Mouse (Mus musculus) adrenal gland, postnatal 36 days (tissue): ENCODE measurements around the gene Pla2g16. TPM values are rescaled to one million over a fixed set of nuclear protein-coding genes. Genes with fewer than 3 reads are reported as not detected.

Experiments
- DNase-seq, 2 experiments: peaks; one replicate each; pipeline ENCODE4 v3.0.0; 2021; ENCODE audit warnings: mixed read lengths in 1 of 2
- long read RNA-seq, 2 experiments: library from polyadenylated mRNA; stranded (forward); transcript quantifications; one replicate each; pipeline ENCODE4 v2.0.0; 2021; ENCODE audit warnings: borderline sequencing depth in 2 of 2
- total RNA-seq, 2 experiments: library from RNA; stranded (reverse); gene quantifications; 2 replicates each; pipeline ENCODE4 v1.2.3; 2021

Pla2g16 gene
- total RNA-seq, result 10 to 100 TPM; 54.2 to 78.7 TPM
- long read RNA-seq, experiment 1, transcript Pla2g16-203 (5 exons, 1,901 nt), result minor isoform, 8 of 38 reads
- long read RNA-seq, experiment 1, transcript Pla2g16-201 (5 exons, 3,523 nt), result major isoform, 26 of 38 reads
- long read RNA-seq, experiment 1, partial matches to known transcripts, result 3 of 38 reads
- long read RNA-seq, experiment 1, other reads (novel, unspliced or antisense), result 1 of 38 reads
- long read RNA-seq, experiment 2, transcript Pla2g16-201 (5 exons, 3,523 nt), result major isoform, 12 of 16 reads
- long read RNA-seq, experiment 2, partial matches to known transcripts, result 3 of 16 reads
- long read RNA-seq, experiment 2, other reads (novel, unspliced or antisense), result 0 of 16 reads

DNA sequence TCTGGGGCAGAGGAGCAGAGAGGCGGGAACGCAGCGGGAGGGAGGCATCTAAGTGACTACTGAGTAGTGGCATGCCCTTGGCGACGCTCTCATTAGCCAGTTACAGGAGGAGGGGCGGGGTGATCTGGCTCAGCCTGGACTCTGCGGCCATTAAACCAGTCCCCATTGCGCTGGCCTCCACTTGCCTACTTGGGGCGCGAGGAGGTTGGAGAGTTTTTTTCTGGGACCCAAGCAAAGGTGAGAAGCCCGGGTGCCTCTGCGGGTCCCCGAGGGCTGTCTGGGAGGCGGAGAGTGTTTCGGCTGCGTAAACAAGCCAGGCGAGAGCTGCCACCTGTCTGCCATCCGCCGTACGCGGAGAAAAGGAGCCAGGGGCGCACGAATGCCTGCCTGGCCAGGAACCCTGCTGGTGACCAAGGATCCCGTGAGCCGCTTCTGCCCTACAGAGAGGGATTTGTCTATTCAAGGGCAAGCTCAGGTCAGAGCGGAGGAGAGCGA lies at the start of gene Pla2g16:
Pla2g16 (plus strand) TSS at position 132 of the 495 bp plus-strand sequence.
- DNase-seq, result peak; percentile 89

DNA sequence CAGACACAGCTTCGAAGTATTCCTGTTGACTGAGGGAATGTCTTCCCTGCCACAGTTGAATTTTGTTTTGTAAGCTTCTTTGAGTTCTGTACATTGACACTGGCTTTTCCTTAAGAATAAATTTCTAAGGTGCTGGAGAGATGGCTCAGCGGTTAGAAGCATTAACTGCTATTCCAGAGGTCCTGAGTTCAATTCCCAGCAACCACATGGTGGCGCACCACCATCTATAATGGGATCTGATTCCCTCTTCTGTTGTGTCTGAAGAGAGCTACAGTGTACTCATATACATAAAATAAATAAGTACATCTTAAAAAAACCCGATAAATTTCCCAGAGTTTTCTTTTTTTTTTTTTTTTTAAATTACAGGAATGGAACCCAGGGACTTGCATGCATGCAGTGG lies 49.2 kb upstream of the Pla2g16 start:
- DNase-seq, result no peak

DNA sequence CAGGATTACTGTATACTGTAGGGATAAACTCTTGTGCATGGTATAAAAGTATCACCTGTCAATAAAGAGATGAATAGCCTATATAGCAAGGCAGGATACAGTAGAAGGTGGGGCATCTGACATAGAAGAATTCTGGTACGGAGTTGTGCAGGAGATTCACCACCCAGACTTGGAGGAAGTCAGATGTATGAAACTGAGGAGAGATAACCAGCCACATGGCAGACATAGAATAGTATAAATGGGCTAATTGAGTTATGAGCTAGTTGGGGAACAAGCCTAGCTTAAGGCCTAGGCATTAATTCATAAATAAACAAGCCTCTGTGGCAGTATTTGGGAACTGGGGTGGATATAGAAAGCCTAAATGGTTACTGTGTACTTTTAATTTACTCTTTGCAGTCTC lies 40.8 kb upstream of the Pla2g16 start:
- no peak for DNase-seq

DNA sequence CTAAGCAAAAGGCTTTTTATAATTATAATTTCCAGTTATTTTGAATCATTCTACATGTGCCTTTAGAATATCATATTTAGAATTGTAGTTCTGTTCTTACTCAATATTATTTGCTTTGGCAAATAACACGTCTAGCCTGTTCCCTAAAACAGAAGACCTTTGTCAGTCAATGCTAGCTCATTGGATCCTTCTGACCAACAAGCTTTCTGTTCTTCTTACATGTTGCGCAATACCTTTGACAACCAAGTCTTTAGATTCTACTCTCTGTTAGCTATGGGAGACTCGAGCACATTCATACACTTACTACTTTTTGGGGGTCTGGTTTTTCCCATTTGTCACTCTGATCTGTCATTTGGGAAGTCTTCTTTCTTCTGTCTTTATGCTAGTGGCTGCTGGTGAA lies 35.6 kb upstream of the Pla2g16 start:
- DNase-seq, result no peak

- no peak for DNase-seq
These were observed 34.4 kb upstream of the Pla2g16 start for GRCm38 (mm10) chr19:7522856-7523255.

GRCm38 (mm10) chr19:7523292-7523691 lies 34.0 kb upstream of the Pla2g16 start:
- peak in 1 of 2 experiments; percentile 28 for DNase-seq

GRCm38 (mm10) chr19:7523781-7524180 lies 33.5 kb upstream of the Pla2g16 start:
- no peak for DNase-seq

DNA sequence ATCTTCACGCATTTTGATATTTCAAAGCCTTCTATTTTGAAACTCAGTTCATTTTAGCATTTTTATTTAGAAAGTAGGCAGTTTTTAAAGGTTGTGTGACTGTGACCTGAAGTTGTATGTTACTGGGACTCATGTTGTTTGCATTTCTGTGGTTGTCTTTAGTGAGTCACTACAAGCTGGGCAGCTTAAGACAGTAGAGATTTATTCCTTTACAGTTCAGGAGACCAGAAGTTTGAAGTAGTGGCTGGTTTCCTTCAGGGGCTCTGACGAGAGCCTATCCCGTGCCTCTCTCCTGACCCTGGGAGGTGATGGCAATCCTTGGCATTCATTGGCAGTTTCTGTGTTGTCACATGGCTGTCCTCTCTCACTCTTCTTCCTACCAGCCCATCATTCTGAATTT lies 32.4 kb upstream of the Pla2g16 start:
- no peak for DNase-seq

- DNase-seq, result peak; percentile 46 to 62
These were observed 28.4 kb upstream of the Pla2g16 start for GRCm38 (mm10) chr19:7528639-7529428.

GRCm38 (mm10) chr19:7531906-7532305 lies 25.4 kb upstream of the Pla2g16 start:
- no peak for DNase-seq

GRCm38 (mm10) chr19:7533891-7534290 lies 23.4 kb upstream of the Pla2g16 start:
- peak; percentile 16 to 52 for DNase-seq

DNA sequence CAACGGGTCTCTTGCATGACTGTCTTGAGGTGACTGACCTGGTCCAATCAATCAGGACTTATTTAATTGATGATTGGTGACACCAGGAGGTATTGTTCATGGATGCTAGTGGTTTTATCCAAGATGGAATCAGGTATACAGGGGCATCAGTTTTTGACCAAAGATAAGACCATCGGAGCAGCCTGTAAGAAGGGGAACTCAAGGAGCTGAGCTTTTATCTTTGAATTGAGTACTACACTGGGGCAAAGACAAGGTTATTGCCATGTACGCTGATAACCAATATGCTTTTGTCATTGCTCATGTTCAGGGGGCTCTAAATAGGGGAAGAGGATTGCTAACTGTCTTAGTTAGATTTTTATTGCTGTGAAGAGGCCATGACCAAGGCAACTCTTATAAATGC lies 8.3 kb upstream of the Pla2g16 start:
- no peak for DNase-seq

DNA sequence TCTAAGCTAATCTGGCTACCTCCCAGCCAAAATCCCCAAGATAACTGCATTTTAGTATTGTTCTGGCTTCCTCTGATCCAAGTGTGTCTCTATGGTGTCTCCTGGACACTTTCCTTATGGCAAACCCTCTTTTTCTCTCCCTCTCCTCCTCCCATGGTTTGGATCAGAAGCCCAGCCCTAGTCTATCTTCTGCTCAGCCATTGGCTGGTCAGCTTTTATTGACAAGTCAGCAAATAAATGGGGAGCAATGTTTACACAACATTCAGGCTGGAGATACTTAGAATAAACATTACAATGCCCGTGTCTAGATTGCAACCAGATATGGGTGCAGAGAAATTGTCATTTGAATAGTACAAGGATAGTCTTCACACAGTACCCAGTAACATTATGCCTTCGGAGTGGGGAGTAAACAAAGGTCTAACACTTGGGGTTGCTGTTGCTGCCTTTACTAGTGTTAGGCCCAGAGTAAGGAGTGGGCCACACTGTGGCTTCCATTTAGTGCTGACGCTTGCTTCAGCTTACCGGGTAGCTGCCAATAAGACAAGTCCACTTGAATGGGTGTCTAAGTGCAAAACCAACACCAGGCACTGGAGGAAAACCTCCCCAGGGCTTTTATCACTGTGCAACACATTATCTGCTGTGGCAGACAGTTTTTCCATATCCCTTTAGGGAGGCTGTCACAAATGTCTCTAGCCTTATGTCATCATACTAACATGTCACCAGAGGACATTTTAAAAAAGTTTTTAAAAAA lies 5.5 kb upstream of the Pla2g16 start:
- no peak for DNase-seq

DNA sequence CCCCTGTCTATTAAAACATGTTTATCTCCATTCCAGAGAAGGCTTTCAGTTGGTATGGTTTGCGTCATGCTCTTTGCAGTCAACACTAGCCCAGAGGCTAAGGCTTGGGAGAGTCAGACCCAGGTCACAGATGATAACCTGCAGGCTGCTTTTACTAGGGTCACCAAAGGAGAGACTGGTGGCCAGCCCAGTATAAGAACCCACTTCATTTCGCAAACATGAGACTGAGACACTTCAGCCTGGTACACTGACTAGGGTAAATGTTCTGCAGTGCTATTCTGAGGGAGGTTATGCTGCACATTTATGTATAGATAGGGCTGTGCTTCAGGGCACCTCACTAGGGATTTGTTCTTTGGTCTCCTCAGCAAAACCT lies 5.0 kb upstream of the Pla2g16 start:
- no peak for DNase-seq

DNA sequence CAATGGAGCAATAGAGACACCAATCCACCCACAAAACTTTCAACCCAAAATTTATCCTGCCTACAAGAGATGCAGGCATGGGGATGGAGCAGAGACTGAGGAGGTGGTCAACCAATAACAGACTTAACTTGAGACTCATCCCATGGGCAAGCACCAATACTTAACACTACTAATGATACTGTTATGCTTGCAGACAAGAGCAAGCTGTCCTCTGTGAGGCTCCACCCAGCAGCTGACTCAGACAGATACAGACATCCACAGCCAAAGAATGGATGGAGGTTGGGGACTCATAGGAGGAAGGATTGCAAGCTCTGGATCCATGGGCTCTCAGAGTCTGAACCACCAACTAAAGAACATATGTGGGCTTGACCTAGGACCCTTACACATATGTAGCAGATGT lies 3.8 kb upstream of the Pla2g16 start:
- DNase-seq, result no peak

GRCm38 (mm10) chr19:7554881-7555280 lies 2.4 kb upstream of the Pla2g16 start:
- no peak for DNase-seq

GRCm38 (mm10) chr19:7556641-7557040 lies 618 bp upstream of the Pla2g16 start:
- DNase-seq, result no peak

GRCm38 (mm10) chr19:7557844-7558243 lies 585 bp downstream of the Pla2g16 start:
- peak in 1 of 2 experiments; percentile 14 for DNase-seq

- no peak for DNase-seq
These were observed 1.4 kb downstream of the Pla2g16 start for GRCm38 (mm10) chr19:7558675-7559074.

DNA sequence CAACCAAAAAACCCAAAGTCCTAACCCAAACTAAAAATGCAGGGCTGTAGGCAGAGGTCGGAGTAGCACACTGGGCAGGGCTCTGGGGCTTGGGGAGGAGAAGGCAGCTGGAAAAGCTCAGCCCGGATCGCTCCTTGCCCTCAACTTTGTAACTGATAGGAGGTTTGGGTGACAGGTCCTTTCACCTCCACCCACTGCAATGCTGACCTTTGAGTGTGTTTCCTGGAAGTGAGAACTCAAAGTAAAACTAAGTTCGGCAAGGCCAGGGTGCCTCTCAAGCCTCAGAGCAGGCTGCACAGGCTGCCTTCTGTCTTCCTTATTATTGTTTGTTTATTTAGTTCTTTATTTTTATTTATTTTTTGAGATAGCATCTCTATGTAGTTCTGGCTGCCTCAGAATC lies 2.7 kb downstream of the Pla2g16 start:
- no peak for DNase-seq

DNA sequence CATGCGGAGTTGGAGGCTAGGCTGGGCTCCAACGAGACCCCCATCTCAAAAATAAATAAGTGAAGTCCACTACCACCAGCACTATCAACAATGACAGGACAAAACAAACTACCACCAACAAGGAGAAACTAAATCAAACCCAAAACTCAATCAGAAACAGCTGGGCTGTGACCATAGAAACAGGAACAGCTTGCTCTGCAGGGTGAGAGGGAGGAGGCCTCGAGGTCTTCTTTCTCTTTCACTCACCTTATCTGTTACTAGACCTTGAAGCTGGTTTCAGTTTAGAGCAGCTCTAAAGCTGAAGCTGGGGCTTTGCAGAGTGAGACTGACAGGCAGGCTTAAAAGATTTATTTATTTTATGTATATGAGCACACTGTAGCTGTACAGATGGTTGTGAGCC lies 4.2 kb downstream of the Pla2g16 start:
- no peak for DNase-seq

GRCm38 (mm10) chr19:7562601-7563129 lies 5.4 kb downstream of the Pla2g16 start:
- DNase-seq, result no peak
